Mouse (Mus musculus): ENCODE measurements around the gene Gm1123. TPM values are rescaled to one million over a fixed set of nuclear protein-coding genes. Genes with fewer than 3 reads are reported as not detected.

The Gm1123 gene
- polyA plus RNA-seq, 1 experiment from 2014 or later, result not detected

DNA sequence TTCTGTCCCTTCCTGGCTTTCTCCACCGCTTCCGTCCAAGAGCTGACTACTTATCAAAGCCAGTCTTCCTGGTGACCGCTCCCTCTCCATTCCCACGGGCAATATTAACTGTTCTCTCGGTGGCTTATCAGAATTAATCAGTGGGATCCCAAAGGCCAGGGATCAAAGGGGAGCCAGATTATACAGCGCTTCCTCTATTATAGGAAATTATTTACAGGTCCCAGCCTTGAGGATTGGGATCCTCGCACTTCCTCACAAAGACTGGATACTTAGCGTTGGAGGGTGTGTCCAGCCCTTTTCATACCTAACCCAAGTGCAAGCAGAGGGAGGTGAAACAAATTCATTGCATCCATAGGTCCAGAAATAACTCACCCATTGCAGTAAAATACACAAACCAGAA is 3.5 kb downstream of the Gm1123 start:
- Histone ChIP-seq H3K9me3 (ENCODE audit: low read depth, low read length) (no peaks in the 10 kb centered on the region), H3K36me3 (ENCODE audit: insufficient read depth) (no peaks in the 10 kb centered on the region), H3K9ac (no peak overlapping the region), H3K4me3 (ENCODE audit: low read depth, low read length) (no peak overlapping the region), H3K4me2 (no peak overlapping the region), H3K4me1 (ENCODE audit: insufficient read depth) (no peaks in the 10 kb centered on the region), H3K27ac (ENCODE audit: low read depth) (no peak overlapping the region), H3K27me3 (ENCODE audit: insufficient read depth, low read length) (no peaks in the 10 kb centered on the region)
- no peak for TF ChIP-seq CTCF (IDR thresholded peaks at IDR 0.05; ENCODE audit: low read depth)
- no peak for ATAC-seq (ENCODE audit: insufficient read depth)
- DNase-seq, result no peak
- 77% methylated on average over 8 of the region's 8 CpGs for WGBS

GRCm38 (mm10) chr9:99021751-99022150 is 13.8 kb downstream of the Gm1123 start:
- ATAC-seq (ENCODE audit: insufficient read depth) (no peak), DNase-seq (no peak)
- H3K27ac ChIP-seq (ENCODE audit: low read depth), result no peak overlapping the region
- H3K9ac ChIP-seq, result no peak overlapping the region
- no peaks in the 10 kb centered on the region for H3K36me3 ChIP-seq (ENCODE audit: insufficient read depth)
- no peak overlapping the region for H3K4me3 ChIP-seq (ENCODE audit: low read depth, low read length)
- no peak for TF ChIP-seq CTCF (IDR thresholded peaks at IDR 0.05; ENCODE audit: low read depth)
- H3K4me2 ChIP-seq, result no peak overlapping the region
- 78% methylated on average over 4 of the region's 4 CpGs for WGBS
- H3K9me3 ChIP-seq (ENCODE audit: low read depth, low read length), result no peaks in the 10 kb centered on the region
- no peaks in the 10 kb centered on the region for H3K27me3 ChIP-seq (ENCODE audit: insufficient read depth, low read length)
- no peaks in the 10 kb centered on the region for H3K4me1 ChIP-seq (ENCODE audit: insufficient read depth)

DNA sequence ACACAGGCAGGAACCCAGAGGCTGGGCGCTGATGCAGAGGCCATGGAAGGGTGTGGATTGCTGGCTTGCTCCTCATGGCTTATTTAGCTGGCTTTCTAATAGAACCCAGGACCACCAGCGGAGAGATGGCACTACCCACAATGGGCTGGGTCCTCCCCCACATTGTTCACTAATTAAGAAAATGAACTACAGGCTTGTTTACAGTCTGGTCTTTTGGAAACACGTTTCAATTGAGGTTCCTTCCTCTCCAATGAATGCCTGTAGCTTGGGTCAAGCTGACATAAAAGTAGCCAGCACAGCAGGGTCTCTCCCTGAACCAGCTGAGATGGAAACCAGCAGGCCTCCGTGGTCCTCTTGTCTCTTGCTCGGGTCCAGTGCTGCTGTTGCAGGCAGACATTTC is 14.3 kb downstream of the Gm1123 start:
- no peak for TF ChIP-seq CTCF (IDR thresholded peaks at IDR 0.05; ENCODE audit: low read depth)
- no peak for ATAC-seq (ENCODE audit: insufficient read depth)
- H3K36me3 ChIP-seq (ENCODE audit: insufficient read depth), result no peaks in the 10 kb centered on the region
- DNase-seq, result no peak
- no peak overlapping the region for H3K9ac ChIP-seq
- 55% methylated on average over 5 of the region's 5 CpGs for WGBS
- H3K27ac ChIP-seq (ENCODE audit: low read depth), result no peak overlapping the region
- no peaks in the 10 kb centered on the region for H3K9me3 ChIP-seq (ENCODE audit: low read depth, low read length)
- H3K4me3 ChIP-seq (ENCODE audit: low read depth, low read length), result no peak overlapping the region
- no peaks in the 10 kb centered on the region for H3K4me1 ChIP-seq (ENCODE audit: insufficient read depth)
- no peaks in the 10 kb centered on the region for H3K27me3 ChIP-seq (ENCODE audit: insufficient read depth, low read length)
- no peak overlapping the region for H3K4me2 ChIP-seq

DNA sequence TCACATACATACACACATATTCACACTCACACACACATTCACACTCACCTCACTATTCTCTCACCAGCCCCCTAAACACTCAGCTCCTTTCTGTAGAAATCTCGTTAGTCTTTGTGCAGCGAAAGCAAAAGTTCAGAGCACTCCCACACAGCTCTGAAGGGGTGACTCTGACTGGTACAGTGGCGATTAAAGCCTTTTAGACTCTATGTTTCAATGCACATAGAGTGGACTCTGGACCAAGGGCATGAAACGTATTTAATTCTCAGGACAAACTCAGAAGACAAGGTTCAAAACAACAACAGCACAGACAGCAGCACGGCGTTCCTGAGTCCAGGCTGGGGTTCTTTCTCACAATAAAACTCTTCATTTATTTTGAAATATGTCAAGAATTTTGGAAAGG is 17.8 kb downstream of the Gm1123 start:
- Histone ChIP-seq H3K36me3 (ENCODE audit: insufficient read depth) (no peaks in the 10 kb centered on the region), H3K9me3 (ENCODE audit: low read depth, low read length) (no peaks in the 10 kb centered on the region), H3K4me2 (no peak overlapping the region), H3K27me3 (ENCODE audit: insufficient read depth, low read length) (no peaks in the 10 kb centered on the region), H3K27ac (ENCODE audit: low read depth) (no peak overlapping the region), H3K4me1 (ENCODE audit: insufficient read depth) (no peaks in the 10 kb centered on the region), H3K9ac (no peak overlapping the region), H3K4me3 (ENCODE audit: low read depth, low read length) (no peak overlapping the region)
- WGBS, result 74% methylated on average over 6 of the region's 6 CpGs
- DNase-seq (no peak), ATAC-seq (ENCODE audit: insufficient read depth) (no peak)
- no peak for TF ChIP-seq CTCF (IDR thresholded peaks at IDR 0.05; ENCODE audit: low read depth)

DNA sequence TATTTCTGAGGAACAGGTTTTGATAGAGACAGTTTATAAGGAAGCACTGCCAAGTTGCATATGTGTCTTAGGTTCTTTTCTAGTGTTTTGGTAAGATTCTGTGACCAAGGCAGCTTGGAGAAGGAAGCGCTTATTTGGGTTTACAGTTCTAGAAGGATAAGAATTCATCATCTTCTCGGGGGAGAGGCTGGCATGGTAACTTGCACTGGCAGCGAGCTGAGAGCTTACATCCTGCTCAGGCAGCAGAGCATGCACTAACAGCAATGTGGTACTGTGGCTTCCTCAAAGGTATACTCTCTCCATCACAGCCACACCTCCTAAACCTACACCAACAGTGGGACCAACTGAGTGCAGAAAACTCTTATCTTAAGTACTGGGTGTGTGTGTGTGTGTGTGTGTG is 18.8 kb downstream of the Gm1123 start:
- no peak overlapping the region for H3K4me3 ChIP-seq (ENCODE audit: low read depth, low read length)
- DNase-seq (no peak), ATAC-seq (ENCODE audit: insufficient read depth) (no peak)
- WGBS, result 43% methylated on average over 3 of the region's 3 CpGs
- H3K9me3 ChIP-seq (ENCODE audit: low read depth, low read length), result no peaks in the 10 kb centered on the region
- H3K27me3 ChIP-seq (ENCODE audit: insufficient read depth, low read length), result no peaks in the 10 kb centered on the region
- no peaks in the 10 kb centered on the region for H3K4me1 ChIP-seq (ENCODE audit: insufficient read depth)
- no peak for TF ChIP-seq CTCF (IDR thresholded peaks at IDR 0.05; ENCODE audit: low read depth)
- H3K36me3 ChIP-seq (ENCODE audit: insufficient read depth), result no peaks in the 10 kb centered on the region
- H3K27ac ChIP-seq (ENCODE audit: low read depth), result no peak overlapping the region
- no peak overlapping the region for H3K9ac ChIP-seq
- no peak overlapping the region for H3K4me2 ChIP-seq

DNA sequence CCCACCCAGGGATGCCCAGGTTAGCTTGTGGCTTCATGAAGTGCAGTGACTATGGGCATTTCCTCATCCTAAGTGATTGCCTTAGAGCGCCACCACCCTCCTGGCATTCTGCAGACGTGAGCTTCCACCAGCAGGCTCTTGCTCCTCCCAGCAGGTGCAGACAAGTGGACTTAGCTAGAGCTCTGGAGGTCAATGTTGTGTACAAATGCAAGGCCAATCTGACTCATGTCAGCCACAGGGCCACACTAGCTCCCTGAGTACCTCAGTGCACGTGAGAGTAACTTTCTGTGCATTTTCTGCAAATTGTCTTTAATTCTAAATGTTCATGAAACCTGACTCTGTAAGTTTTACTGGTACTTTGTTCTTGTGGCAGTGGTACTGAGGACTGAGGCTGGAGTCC is 19.2 kb downstream of the Gm1123 start:
- Histone ChIP-seq H3K27ac (ENCODE audit: low read depth) (no peak overlapping the region), H3K9me3 (ENCODE audit: low read depth, low read length) (no peaks in the 10 kb centered on the region), H3K9ac (no peak overlapping the region), H3K27me3 (ENCODE audit: insufficient read depth, low read length) (no peaks in the 10 kb centered on the region), H3K4me1 (ENCODE audit: insufficient read depth) (no peaks in the 10 kb centered on the region), H3K4me3 (ENCODE audit: low read depth, low read length) (no peak overlapping the region), H3K4me2 (no peak overlapping the region), H3K36me3 (ENCODE audit: insufficient read depth) (no peaks in the 10 kb centered on the region)
- ATAC-seq (ENCODE audit: insufficient read depth) (no peak), DNase-seq (no peak)
- WGBS, result 45% methylated on average over 3 of the region's 3 CpGs
- TF ChIP-seq CTCF (IDR thresholded peaks at IDR 0.05; ENCODE audit: low read depth), result no peak

- no peaks in the 10 kb centered on the region for H3K36me3 ChIP-seq (ENCODE audit: insufficient read depth)
- ATAC-seq (ENCODE audit: insufficient read depth) (no peak; the same call in 1 of the 2 replicates), DNase-seq (no peak)
- H3K9ac ChIP-seq, result no peak overlapping the region
- no peaks in the 10 kb centered on the region for H3K4me1 ChIP-seq (ENCODE audit: insufficient read depth)
- no peak overlapping the region for H3K4me2 ChIP-seq
- 85% methylated on average over 3 of the region's 3 CpGs for WGBS
- H3K27ac ChIP-seq (ENCODE audit: low read depth), result no peak overlapping the region
- no peak overlapping the region for H3K4me3 ChIP-seq (ENCODE audit: low read depth, low read length)
- TF ChIP-seq CTCF (IDR thresholded peaks at IDR 0.05; ENCODE audit: low read depth), result no peak
- H3K9me3 ChIP-seq (ENCODE audit: low read depth, low read length), result no peaks in the 10 kb centered on the region
- no peaks in the 10 kb centered on the region for H3K27me3 ChIP-seq (ENCODE audit: insufficient read depth, low read length)
Observed at GRCm38 (mm10) chr9:99009898-99010199, 25.7 kb downstream of the Gm1123 start.
